Mouse (Mus musculus): ENCODE data around the gene Mrap. TPM values are rescaled to one million over a fixed set of nuclear protein-coding genes. Genes with fewer than 3 reads are reported as not detected.

Mrap gene
- total RNA-seq, 2 experiments from 2014 or later: 0.22 to 0.64 TPM

GRCm38 (mm10) chr16:90747143-90747542 lies 9.1 kb downstream of the Mrap start:
- DNase-seq: no peak
- intact Hi-C loops (cut with DNase I; ENCODE audit: low total_unique reads): no loop called here

- intact Hi-C loops (cut with DNase I; ENCODE audit: low total_unique reads): no loop called here
Measured at GRCm38 (mm10) chr16:90748169-90748568, 10.2 kb downstream of the Mrap start.

GRCm38 (mm10) chr16:90753386-90753941 lies 15.5 kb downstream of the Mrap start:
- intact Hi-C loops (cut with DNase I; ENCODE audit: low total_unique reads): no loop called here
- DNase-seq: no peak

More at GRCm38 (mm10) chr16:90748169-90748568, 10.2 kb downstream of the Mrap start:
- DNase-seq: no peak

GRCm38 (mm10) chr16:90759335-90759734 lies 21.3 kb downstream of the Mrap start:
- intact Hi-C loops (cut with DNase I; ENCODE audit: low total_unique reads): no loop called here
- DNase-seq: no peak

GRCm38 (mm10) chr16:90760515-90760914 lies 22.5 kb downstream of the Mrap start:
- DNase-seq: no peak
- intact Hi-C loops (cut with DNase I; ENCODE audit: low total_unique reads): no loop called here

- peak; percentile 25 for DNase-seq
- intact Hi-C loops (cut with DNase I; ENCODE audit: low total_unique reads): no loop called here
Measured at GRCm38 (mm10) chr16:90765195-90765877, 27.3 kb downstream of the Mrap start.

- intact Hi-C loops (cut with DNase I; ENCODE audit: low total_unique reads): no loop called here
- no peak for DNase-seq
Measured at GRCm38 (mm10) chr16:90766919-90767454, 29.0 kb downstream of the Mrap start.

GRCm38 (mm10) chr16:90774216-90774615 lies 36.2 kb downstream of the Mrap start:
- DNase-seq: no peak
- intact Hi-C loops (cut with DNase I; ENCODE audit: low total_unique reads): no loop called here

- intact Hi-C loops (cut with DNase I; ENCODE audit: low total_unique reads): no loop called here
- no peak for DNase-seq
Measured at GRCm38 (mm10) chr16:90774646-90775045, 36.6 kb downstream of the Mrap start.

GRCm38 (mm10) chr16:90775946-90776520 lies 38.0 kb downstream of the Mrap start:
- DNase-seq: no peak
- intact Hi-C loops (cut with DNase I; ENCODE audit: low total_unique reads): no loop called here

- intact Hi-C loops (cut with DNase I; ENCODE audit: low total_unique reads): no loop called here
- no peak for DNase-seq
Measured at GRCm38 (mm10) chr16:90779783-90780182, 41.8 kb downstream of the Mrap start.

GRCm38 (mm10) chr16:90783302-90783701 lies 45.3 kb downstream of the Mrap start:
- no peak for DNase-seq
- intact Hi-C loops (cut with DNase I; ENCODE audit: low total_unique reads): loop anchor here (2.0 kb wide), 1 partner anchor 59 kb away; no protein-coding TSS in a partner anchor

- no peak for DNase-seq
- intact Hi-C loops (cut with DNase I; ENCODE audit: low total_unique reads): no loop called here
Measured at GRCm38 (mm10) chr16:90785257-90785656, 47.2 kb downstream of the Mrap start.

GRCm38 (mm10) chr16:90788580-90788979 lies 50.6 kb downstream of the Mrap start:
- no peak for DNase-seq
- intact Hi-C loops (cut with DNase I; ENCODE audit: low total_unique reads): no loop called here

GRCm38 (mm10) chr16:90790946-90791345 lies 52.9 kb downstream of the Mrap start:
- intact Hi-C loops (cut with DNase I; ENCODE audit: low total_unique reads): no loop called here
- DNase-seq: no peak

GRCm38 (mm10) chr16:90792066-90792465 lies 54.1 kb downstream of the Mrap start:
- intact Hi-C loops (cut with DNase I; ENCODE audit: low total_unique reads): no loop called here
- no peak for DNase-seq

- intact Hi-C loops (cut with DNase I; ENCODE audit: low total_unique reads): no loop called here
- peak; percentile 39 for DNase-seq
Measured at GRCm38 (mm10) chr16:90792500-90792899, 54.5 kb downstream of the Mrap start.

- intact Hi-C loops (cut with DNase I; ENCODE audit: low total_unique reads): no loop called here
- DNase-seq: no peak
Measured at GRCm38 (mm10) chr16:90794708-90795107, 56.7 kb downstream of the Mrap start.

GRCm38 (mm10) chr16:90798446-90798845 lies 60.4 kb downstream of the Mrap start:
- DNase-seq: no peak
- intact Hi-C loops (cut with DNase I; ENCODE audit: low total_unique reads): no loop called here

- DNase-seq: no peak
- intact Hi-C loops (cut with DNase I; ENCODE audit: low total_unique reads): no loop called here
Measured at GRCm38 (mm10) chr16:90798848-90799247, 60.8 kb downstream of the Mrap start.

Measured in gastrocnemius, postnatal 14 days (tissue).